Mouse (Mus musculus) olfactory bulb, adult 2 months (tissue): Measurements from ENCODE around the gene Dusp19. TPM values are rescaled to one million over a fixed set of nuclear protein-coding genes. Genes with fewer than 3 reads are reported as not detected.

Experiments
- H3K27ac ChIP-seq: fragments of 200-500 bp; 2 replicates; pipeline ENCODE4 v1.5.1; 2012; ENCODE audit warnings: low read depth, low read length; ENCODE audit not compliant: insufficient read depth
- H3K4me1 ChIP-seq: fragments of 200-500 bp; 2 replicates; pipeline ENCODE4 v1.6.1; 2012; ENCODE audit warnings: low read length; ENCODE audit not compliant: control insufficient read depth, insufficient read depth
- H3K4me3 ChIP-seq: fragments of 200-500 bp; 2 replicates; pipeline ENCODE4 v1.5.1; 2012; ENCODE audit warnings: mild to moderate bottlenecking, low read depth, low read length, moderate library complexity; ENCODE audit not compliant: insufficient read depth
- CTCF ChIP-seq: fragments of 200-500 bp; IDR thresholded peaks from 2 replicates; pipeline ENCODE4 v1.5.1; 2012; ENCODE audit warnings: low read depth, mild to moderate bottlenecking, low read length, moderate library complexity; ENCODE audit not compliant: insufficient read depth
- POLR2A ChIP-seq: fragments of 200-500 bp; IDR thresholded peaks from 2 replicates; pipeline ENCODE4 v1.6.1; 2012; ENCODE audit warnings: mild to moderate bottlenecking, low read depth, low read length, moderate library complexity; ENCODE audit not compliant: insufficient read depth
- WGBS: fragments of 180-500 bp; shearing (Covaris S2); methylation state at CpG from one replicate; pipeline ENCODE4 v1.1.7; 2018; 5-methylcytosine and 5-hydroxymethylcytosine counted together
- polyA plus RNA-seq: library from polyadenylated mRNA; stranded (reverse); fragments of >200 nt; gene quantifications from 2 replicates; pipeline ENCODE4 v1.2.4, GENCODE M21; 2012; ENCODE audit warnings: low replicate concordance; ENCODE audit not compliant: missing spikeins, insufficient read depth, insufficient read length

Gene Dusp19
- polyA plus RNA-seq, 1 experiment: not detected

GRCm38 (mm10) chr2:80594215-80594918 is 22.5 kb upstream of the Dusp19 start:
- Histone ChIP-seq H3K4me1 (peaks cover 2% of the 10 kb centered on the region; the same call in 1 of the 2 replicates), H3K4me3 (no peak overlapping the region), H3K27ac (peak overlapping the region; percentile 45)
- TF ChIP-seq POLR2A: no peak
- TF ChIP-seq CTCF: no peak
- 55% methylated on average over 4 of the region's 4 CpGs for WGBS

GRCm38 (mm10) chr2:80596960-80597359 is 19.9 kb upstream of the Dusp19 start:
- Histone ChIP-seq H3K27ac (no peak overlapping the region), H3K4me3 (no peak overlapping the region), H3K4me1 (peaks cover 2% of the 10 kb centered on the region; the same call in 1 of the 2 replicates)
- WGBS: 49% methylated on average over 5 of the region's 5 CpGs
- no peak for TF ChIP-seq POLR2A
- no peak for TF ChIP-seq CTCF

GRCm38 (mm10) chr2:80599850-80600249 is 17.0 kb upstream of the Dusp19 start:
- peaks cover under 1% of the 10 kb centered on the region; the same call in 1 of the 2 replicates for H3K4me1 ChIP-seq
- H3K27ac ChIP-seq: no peak overlapping the region
- TF ChIP-seq CTCF (no peak), POLR2A (no peak)
- WGBS: 54% methylated on average over 3 of the region's 3 CpGs
- no peak overlapping the region for H3K4me3 ChIP-seq

- Histone ChIP-seq H3K4me3 (no peak overlapping the region), H3K4me1 (no peaks in the 10 kb centered on the region; the same call in 1 of the 2 replicates), H3K27ac (peak overlapping the region; percentile 57; the same call in 1 of the 2 replicates)
- TF ChIP-seq POLR2A: no peak
- no peak for TF ChIP-seq CTCF
Observed at GRCm38 (mm10) chr2:80600611-80601010, 16.2 kb upstream of the Dusp19 start.

- Histone ChIP-seq H3K4me3 (no peak overlapping the region), H3K4me1 (no peaks in the 10 kb centered on the region; the same call in 1 of the 2 replicates), H3K27ac (no peak overlapping the region)
- TF ChIP-seq POLR2A: no peak
- TF ChIP-seq CTCF: no peak
- 97% methylated on average over 13 of the region's 13 CpGs for WGBS
Observed at GRCm38 (mm10) chr2:80602756-80603155, 14.1 kb upstream of the Dusp19 start.

GRCm38 (mm10) chr2:80603771-80604426 is 12.9 kb upstream of the Dusp19 start:
- Histone ChIP-seq H3K27ac (no peak overlapping the region), H3K4me1 (no peaks in the 10 kb centered on the region; the same call in 1 of the 2 replicates), H3K4me3 (no peak overlapping the region)
- 84% methylated on average over 19 of the region's 19 CpGs for WGBS
- TF ChIP-seq POLR2A (no peak), CTCF (no peak)

GRCm38 (mm10) chr2:80612286-80612685 is 4.6 kb upstream of the Dusp19 start:
- H3K4me3 ChIP-seq: no peak overlapping the region
- WGBS: 40% methylated on average over 1 of the region's 1 CpGs
- H3K4me1 ChIP-seq: no peaks in the 10 kb centered on the region
- TF ChIP-seq POLR2A: no peak
- TF ChIP-seq CTCF: no peak
- H3K27ac ChIP-seq: no peak overlapping the region

GRCm38 (mm10) chr2:80612796-80613195 is 4.0 kb upstream of the Dusp19 start:
- no peak overlapping the region for H3K27ac ChIP-seq

GRCm38 (mm10) chr2:80618991-80619390 is 2.1 kb downstream of the Dusp19 start:
- no peak overlapping the region for H3K4me3 ChIP-seq
- no peak overlapping the region for H3K27ac ChIP-seq
- WGBS: 88% methylated on average over 3 of the region's 3 CpGs
- H3K4me1 ChIP-seq: peaks cover 5% of the 10 kb centered on the region; the same call in 1 of the 2 replicates
- TF ChIP-seq CTCF (no peak), POLR2A (no peak)

More at GRCm38 (mm10) chr2:80612796-80613195, 4.0 kb upstream of the Dusp19 start:
- 19% methylated on average over 2 of the region's 2 CpGs for WGBS
- TF ChIP-seq POLR2A: no peak
- no peak for TF ChIP-seq CTCF
- peaks cover 1% of the 10 kb centered on the region; the same call in 1 of the 2 replicates for H3K4me1 ChIP-seq
- no peak overlapping the region for H3K4me3 ChIP-seq
